ENCODE assay signal across 28 mouse cellular contexts in the genomic region with DNA sequence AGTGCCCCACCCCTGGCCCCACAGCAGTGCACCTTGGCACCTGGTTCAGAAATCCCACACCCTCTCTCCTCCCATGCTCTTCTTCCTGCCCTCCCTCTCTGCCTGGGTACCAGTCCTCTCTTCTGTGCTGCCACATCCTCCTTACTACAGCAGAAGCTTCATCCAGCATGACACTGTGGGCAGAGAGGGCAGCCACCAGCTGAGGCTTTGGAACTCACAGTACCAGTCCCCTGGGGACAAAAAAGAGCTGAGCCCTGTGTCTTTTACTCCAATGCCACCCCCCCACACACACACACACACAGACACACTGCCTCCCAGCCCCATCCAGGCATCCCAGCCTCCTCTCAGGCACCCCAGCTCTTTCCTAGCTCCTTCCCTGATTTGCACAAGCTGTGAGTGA.
"Had no signal": no experiment of that assay in that cellular context is flagged by ENCODE, and none has a peak within 500 bp of the region (broad histone marks: within the 10 kb centered on the region; RNA-seq: fewer than 3 reads in every experiment).

No protein-coding gene starts in this region.

- H3K9ac ChIP-seq: embryonic facial prominence, embryonic 12.5 days; embryonic facial prominence, embryonic 13.5 days; embryonic facial prominence, embryonic 15.5 days; forebrain, embryonic 12.5 days; forebrain, embryonic 13.5 days; forebrain, embryonic 15.5 days; forebrain, postnatal 0 days had no signal

- ATAC-seq: forebrain, embryonic 13.5 days; forebrain, embryonic 14.5 days; forebrain, embryonic 15.5 days; forebrain, embryonic 16.5 days; forebrain, postnatal 0 days had no signal

- DNase-seq: cerebellum, adult 18-20 months; cerebellum, adult 2 months; cerebellum, adult 8-10 months; cerebellum, adult 9-10 months; cerebellum, adult 9-11 months; cerebellum, postnatal 10 days; cerebellum, postnatal 14 days; cerebellum, postnatal 25 days; cerebellum, postnatal 36 days; embryo, embryonic 11 days; forebrain, postnatal 0 days; gastrocnemius, adult 2 months; gastrocnemius, postnatal 10 days; gastrocnemius, postnatal 14 days; gastrocnemius, postnatal 25 days; gastrocnemius, postnatal 36 days; heart, adult 18-20 months had no signal

- H3K4me3 ChIP-seq: embryonic facial prominence, embryonic 10.5 days; embryonic facial prominence, embryonic 12.5 days; embryonic facial prominence, embryonic 13.5 days; embryonic facial prominence, embryonic 15.5 days; erythroblast, embryonic 14.5 days; forebrain, embryonic 10.5 days; forebrain, embryonic 12.5 days; forebrain, embryonic 13.5 days; forebrain, embryonic 15.5 days; gastrocnemius, adult 2 months had no signal

- H3K36me3 ChIP-seq: embryonic facial prominence, embryonic 10.5 days; embryonic facial prominence, embryonic 12.5 days; embryonic facial prominence, embryonic 13.5 days; embryonic facial prominence, embryonic 15.5 days; forebrain, embryonic 10.5 days; forebrain, embryonic 12.5 days; forebrain, embryonic 15.5 days had no signal

- H3K4me1 ChIP-seq: embryonic facial prominence, embryonic 12.5 days; embryonic facial prominence, embryonic 13.5 days; embryonic facial prominence, embryonic 15.5 days had no signal

- H3K9me3 ChIP-seq: embryonic facial prominence, embryonic 10.5 days; embryonic facial prominence, embryonic 12.5 days; embryonic facial prominence, embryonic 13.5 days; embryonic facial prominence, embryonic 15.5 days; forebrain, embryonic 10.5 days; forebrain, embryonic 12.5 days; forebrain, embryonic 13.5 days; forebrain, embryonic 15.5 days had no signal

- H3K27me3 ChIP-seq: embryonic facial prominence, embryonic 12.5 days; embryonic facial prominence, embryonic 13.5 days; embryonic facial prominence, embryonic 15.5 days; forebrain, embryonic 12.5 days; forebrain, embryonic 13.5 days; forebrain, embryonic 15.5 days had no signal

- H3K27ac ChIP-seq: embryonic facial prominence, embryonic 10.5 days; embryonic facial prominence, embryonic 12.5 days; embryonic facial prominence, embryonic 13.5 days; embryonic facial prominence, embryonic 15.5 days; forebrain, embryonic 10.5 days; forebrain, embryonic 12.5 days; forebrain, embryonic 15.5 days; gastrocnemius, adult 2 months had no signal

- H3K4me2 ChIP-seq: embryonic facial prominence, embryonic 12.5 days; embryonic facial prominence, embryonic 13.5 days; embryonic facial prominence, embryonic 15.5 days; forebrain, embryonic 12.5 days; forebrain, embryonic 13.5 days; forebrain, embryonic 15.5 days had no signal
